In genomic region chr2:119745281-119745680, GRCm38 (mm10) we compare ENCODE assay signal across 9 mouse cellular contexts. TPM values are rescaled to one million over a fixed set of nuclear protein-coding genes. Genes with fewer than 3 reads are reported as not detected.
DNase-seq lines count a peak whose midpoint lies in the region; ATAC-seq and TF ChIP-seq lines count a peak whose summit lies in the region.
"Had no signal": no experiment of that assay in that cellular context is flagged by ENCODE, and none has a peak within 500 bp of the region (broad histone marks: within the 10 kb centered on the region; RNA-seq: fewer than 3 reads in every experiment).

No protein-coding gene starts in this region.

- peaks cover 3% of the 10 kb centered on the region; the same call in 1 of the 2 replicates for H3K79me2 ChIP-seq in MEL (ENCODE audit: control insufficient read depth, insufficient read depth, low read length, poor library complexity)

- H3K4me1 ChIP-seq in hindbrain, postnatal 0 days (ENCODE audit: insufficient read depth, low read length), result no peaks in the 10 kb centered on the region; the same call in 1 of the 2 replicates
- H3K4me1 ChIP-seq in hindbrain, embryonic 16.5 days (ENCODE audit: control insufficient read depth, insufficient read depth, low read depth, low read length), result peaks cover 25% of the 10 kb centered on the region
- H3K4me1 ChIP-seq in MEL (ENCODE audit: control insufficient read depth in 1 of 2, insufficient read depth in 2 of 2, low read length in 2 of 2), result peaks cover 0 to 3% of the 10 kb centered on the region in 2 experiments; a peak in 1 of 4 replicates
- peaks cover 11% of the 10 kb centered on the region for H3K4me1 ChIP-seq in cortical plate, adult 2 months (ENCODE audit: control insufficient read depth, insufficient read depth, low read length)
- H3K4me1 ChIP-seq in lung, embryonic 15.5 days, result peaks cover 33% of the 10 kb centered on the region

- H3K9me3 ChIP-seq in hindbrain, postnatal 0 days (ENCODE audit: low read length), result no peaks in the 10 kb centered on the region
- no peaks in the 10 kb centered on the region for H3K9me3 ChIP-seq in hindbrain, embryonic 16.5 days (ENCODE audit: control insufficient read depth, low read length)
- H3K9me3 ChIP-seq in MEL (replicated peaks; ENCODE audit: insufficient read depth, low read length), result no peaks in the 10 kb centered on the region
- H3K9me3 ChIP-seq in lung, embryonic 15.5 days, result no peaks in the 10 kb centered on the region
- H3K9me3 ChIP-seq: limb, embryonic 12.5 days had no signal

- no peaks in the 10 kb centered on the region for H3K36me3 ChIP-seq in hindbrain, postnatal 0 days (ENCODE audit: insufficient read depth, low read length)
- H3K36me3 ChIP-seq in hindbrain, embryonic 16.5 days (ENCODE audit: control insufficient read depth, insufficient read depth, low read length), result no peaks in the 10 kb centered on the region
- no peaks in the 10 kb centered on the region; a peak in 1 of 4 replicates for H3K36me3 ChIP-seq in MEL (ENCODE audit: control insufficient read depth in 1 of 2, insufficient read depth in 2 of 2, low read length in 2 of 2)
- H3K36me3 ChIP-seq in lung, embryonic 15.5 days, result no peaks in the 10 kb centered on the region
- H3K36me3 ChIP-seq: limb, embryonic 12.5 days had no signal

- no peak overlapping the region for H3K4me2 ChIP-seq in hindbrain, postnatal 0 days (ENCODE audit: low read depth, low read length)
- no peak overlapping the region for H3K4me2 ChIP-seq in hindbrain, embryonic 16.5 days (ENCODE audit: low read length)
- peak overlapping the region; percentile 99; the same call in 1 of the 2 replicates for H3K4me2 ChIP-seq in lung, embryonic 15.5 days

- TF ChIP-seq RAD21 in MEL (IDR thresholded peaks at IDR 0.05; ENCODE audit: low read depth, low read length), result peak; percentile 22

- TF ChIP-seq POLR2A in MEL (IDR thresholded peaks at IDR 0.05; ENCODE audit: control insufficient read depth in 1 of 2, insufficient read depth in 1 of 2, low read depth in 1 of 2, low read length in 2 of 2, poor library complexity in 1 of 2), result no peak
- no peak for TF ChIP-seq POLR2A in cortical plate, adult 2 months (IDR thresholded peaks at IDR 0.05; ENCODE audit: extremely low read depth, insufficient read depth, low read length)

- peak; percentile 42 for DNase-seq in hindbrain, postnatal 0 days (ENCODE audit: low spot score)
- peak; percentile 50 for DNase-seq in MEL (ENCODE audit: low read depth, low spot score)
- no peak for DNase-seq in left cerebral cortex, postnatal 25 days (ENCODE audit: low spot score in 2 of 2)
- DNase-seq in frontal cortex, postnatal 36 days (ENCODE audit: low spot score in 2 of 2), result no peak

- H3K9ac ChIP-seq in hindbrain, postnatal 0 days (replicated peaks; ENCODE audit: low read length), result no peak overlapping the region
- H3K9ac ChIP-seq in hindbrain, embryonic 16.5 days (ENCODE audit: low read depth, low read length), result no peak overlapping the region
- no peak overlapping the region for H3K9ac ChIP-seq in MEL (ENCODE audit: control insufficient read depth, low read depth, low read length, poor library complexity, severe bottlenecking)
- H3K9ac ChIP-seq in lung, embryonic 15.5 days, result no peak overlapping the region

- peak; percentile 60 for TF ChIP-seq CTCF in hindbrain, postnatal 0 days (IDR thresholded peaks at IDR 0.05; ENCODE audit: low read depth)
- TF ChIP-seq CTCF in MEL (IDR thresholded peaks at IDR 0.05 in 2 of 3, conservative IDR thresholded peaks at IDR 0.05 in 1 of 3; ENCODE audit: control insufficient read depth in 1 of 3, insufficient read depth in 1 of 3, low read depth in 2 of 3, low read length in 3 of 3, poor library complexity in 1 of 3, severe bottlenecking in 1 of 3), result peak in 2 of 3 experiments; percentile 31 to 55; a peak in 4 of 6 replicates
- peak; percentile 45 for TF ChIP-seq CTCF in cortical plate, adult 2 months (IDR thresholded peaks at IDR 0.05; ENCODE audit: extremely low read depth, insufficient read depth, low read length)

- H3K27ac ChIP-seq in hindbrain, postnatal 0 days, result no peak overlapping the region
- H3K27ac ChIP-seq in hindbrain, embryonic 16.5 days (ENCODE audit: low read depth, low read length), result no peak overlapping the region
- H3K27ac ChIP-seq in MEL (ENCODE audit: control insufficient read depth, low read depth, low read length), result no peak overlapping the region
- no peak overlapping the region for H3K27ac ChIP-seq in cortical plate, adult 2 months (ENCODE audit: insufficient read depth, low read length)
- no peak overlapping the region for H3K27ac ChIP-seq in lung, embryonic 15.5 days
- H3K27ac ChIP-seq: limb, embryonic 12.5 days had no signal

- H3K4me3 ChIP-seq in hindbrain, postnatal 0 days (ENCODE audit: low read length), result no peak overlapping the region
- no peak overlapping the region for H3K4me3 ChIP-seq in hindbrain, embryonic 16.5 days (ENCODE audit: low read length)
- no peak overlapping the region for H3K4me3 ChIP-seq in MEL (ENCODE audit: control insufficient read depth in 1 of 2, insufficient read depth in 1 of 2, low read depth in 2 of 2, low read length in 2 of 2)
- H3K4me3 ChIP-seq in cortical plate, adult 2 months (ENCODE audit: insufficient read depth, low read length), result peak overlapping the region; percentile 93; the same call in 1 of the 2 replicates
- H3K4me3 ChIP-seq in lung, embryonic 15.5 days, result no peak overlapping the region

- H3K27me3 ChIP-seq in hindbrain, postnatal 0 days (ENCODE audit: insufficient read depth, low read length), result peaks cover 14% of the 10 kb centered on the region
- H3K27me3 ChIP-seq in hindbrain, embryonic 16.5 days (replicated peaks; ENCODE audit: control insufficient read depth, insufficient read depth, low read length), result peaks cover 48% of the 10 kb centered on the region
- H3K27me3 ChIP-seq in MEL (ENCODE audit: control insufficient read depth in 1 of 2, insufficient read depth in 2 of 2, low read length in 2 of 2), result no peaks in the 10 kb centered on the region
- H3K27me3 ChIP-seq in lung, embryonic 15.5 days, result peaks cover 43% of the 10 kb centered on the region

- intact Hi-C loops in left cerebral cortex, postnatal 25 days (cut with DNase I), result no loop called here

- no peak for ATAC-seq in hindbrain, postnatal 0 days
- ATAC-seq in hindbrain, embryonic 16.5 days, result no peak
- no peak for ATAC-seq in lung, embryonic 15.5 days (ENCODE audit: borderline replicate concordance, extremely low read depth, low FRiP score, low TSS enrichment)
- no peak for ATAC-seq in frontal cortex, adult (ENCODE audit: low TSS enrichment)

- WGBS in hindbrain, postnatal 0 days, result 12% methylated on average over 1 of the region's 1 CpGs
- WGBS in hindbrain, embryonic 16.5 days, result 0% methylated on average over 1 of the region's 1 CpGs
- WGBS in lung, embryonic 15.5 days, result 13% methylated on average over 1 of the region's 1 CpGs

- no peak for TF ChIP-seq EP300 in MEL (IDR thresholded peaks at IDR 0.05; ENCODE audit: low read depth in 1 of 2, low read length in 2 of 2)

TF ChIP-seq in MEL, 35 proteins besides CTCF, POLR2A, EP300 and RAD21 (continues in another document):
- no peak for TF ChIP-seq MXI1 (IDR thresholded peaks at IDR 0.05; ENCODE audit: low read depth, low read length)

RNA-seq across cellular contexts. Expression of gene Itpka, which starts 3.1 kb away (rescaled TPM):
- total RNA-seq in hindbrain, postnatal 0 days (2014; rRNA removed), result 5.8 and 8.5 TPM in 2 replicates
- 3.3 and 3.5 TPM in 2 replicates for polyA plus RNA-seq in hindbrain, postnatal 0 days (2015; fragmentation: Nextera tagmentation; extraction: Ambion mirVana)
- polyA plus RNA-seq in hindbrain, embryonic 16.5 days (2015; fragmentation: Nextera tagmentation; extraction: Ambion mirVana), result 0.14 and 0.54 TPM in 2 replicates
- total RNA-seq in MEL (2012; rRNA removed), result 1.8 and 2.1 TPM in 2 replicates
- 1 to 10 TPM in 1 of 2 experiments, not detected in 1; 3.1 TPM for polyA plus RNA-seq in MEL (2012; ENCODE audit: insufficient read depth in 1 of 2, insufficient read length in 2 of 2, low read depth in 1 of 2, low replicate concordance in 2 of 2, missing spikeins in 1 of 2)
- polyA plus RNA-seq in cortical plate, adult 2 months (2012; rRNA removed), result 251 and 279 TPM in 2 replicates
- polyA plus RNA-seq in lung, embryonic 15.5 days (2015; fragmentation: Nextera tagmentation; extraction: Ambion mirVana), result 1.6 and 2.4 TPM in 2 replicates
- total RNA-seq in left cerebral cortex, postnatal 25 days (2021), result 100 to 1,000 TPM; 188 to 208 TPM

RNA-seq across cellular contexts. Expression of gene Ltk, which starts 14.9 kb away (rescaled TPM):
- total RNA-seq in hindbrain, postnatal 0 days (2014; rRNA removed), result 5.8 and 8.5 TPM in 2 replicates
- polyA plus RNA-seq in hindbrain, postnatal 0 days (2015; fragmentation: Nextera tagmentation; extraction: Ambion mirVana), result 2.0 TPM in 2 replicates
- 1.6 and 1.7 TPM in 2 replicates for polyA plus RNA-seq in hindbrain, embryonic 16.5 days (2015; fragmentation: Nextera tagmentation; extraction: Ambion mirVana)
- total RNA-seq in MEL (2012; rRNA removed), result 0.23 and 0.33 TPM in 2 replicates
- 1 to 10 TPM in 1 of 2 experiments, not detected in 1; 2.5 TPM for polyA plus RNA-seq in MEL (2012; ENCODE audit: insufficient read depth in 1 of 2, insufficient read length in 2 of 2, low read depth in 1 of 2, low replicate concordance in 2 of 2, missing spikeins in 1 of 2)
- polyA plus RNA-seq in cortical plate, adult 2 months (2012; rRNA removed), result 63.2 and 74.8 TPM in 2 replicates
- 1.3 and 1.4 TPM in 2 replicates for polyA plus RNA-seq in lung, embryonic 15.5 days (2015; fragmentation: Nextera tagmentation; extraction: Ambion mirVana)
- 10 to 100 TPM; 18.9 to 20.6 TPM for total RNA-seq in left cerebral cortex, postnatal 25 days (2021)
- polyA plus RNA-seq: limb, embryonic 12.5 days had no signal

RNA-seq across cellular contexts. Expression of gene Rpap1, which starts 42.1 kb away (rescaled TPM):
- 19.6 and 22.5 TPM in 2 replicates for total RNA-seq in hindbrain, postnatal 0 days (2014; rRNA removed)
- polyA plus RNA-seq in hindbrain, postnatal 0 days (2015; fragmentation: Nextera tagmentation; extraction: Ambion mirVana), result 11.2 and 11.9 TPM in 2 replicates
- polyA plus RNA-seq in hindbrain, embryonic 16.5 days (2015; fragmentation: Nextera tagmentation; extraction: Ambion mirVana), result 16.5 and 19.4 TPM in 2 replicates
- total RNA-seq in MEL (2012; rRNA removed), result 12.9 and 13.6 TPM in 2 replicates
- 10 to 100 TPM in 1 of 2 experiments, not detected in 1; 26.8 TPM for polyA plus RNA-seq in MEL (2012; ENCODE audit: insufficient read depth in 1 of 2, insufficient read length in 2 of 2, low read depth in 1 of 2, low replicate concordance in 2 of 2, missing spikeins in 1 of 2)
- 14.6 and 15.4 TPM in 2 replicates for polyA plus RNA-seq in cortical plate, adult 2 months (2012; rRNA removed)
- 30.4 and 31.7 TPM in 2 replicates for polyA plus RNA-seq in lung, embryonic 15.5 days (2015; fragmentation: Nextera tagmentation; extraction: Ambion mirVana)
- total RNA-seq in left cerebral cortex, postnatal 25 days (2021), result 10 to 100 TPM; 17.7 to 20.2 TPM

RNA-seq across cellular contexts. Expression of gene Tyro3, which starts 52.3 kb away (rescaled TPM):
- 85.8 and 98.9 TPM in 2 replicates for total RNA-seq in hindbrain, postnatal 0 days (2014; rRNA removed)
- 26.5 and 26.6 TPM in 2 replicates for polyA plus RNA-seq in hindbrain, postnatal 0 days (2015; fragmentation: Nextera tagmentation; extraction: Ambion mirVana)
- polyA plus RNA-seq in hindbrain, embryonic 16.5 days (2015; fragmentation: Nextera tagmentation; extraction: Ambion mirVana), result 28.5 and 30.0 TPM in 2 replicates
- 11.0 and 11.2 TPM in 2 replicates for total RNA-seq in MEL (2012; rRNA removed)
- polyA plus RNA-seq in MEL (2012; ENCODE audit: insufficient read depth in 1 of 2, insufficient read length in 2 of 2, low read depth in 1 of 2, low replicate concordance in 2 of 2, missing spikeins in 1 of 2), result 10 to 100 TPM in 1 of 2 experiments, not detected in 1; 15.2 TPM
- 164 and 169 TPM in 2 replicates for polyA plus RNA-seq in cortical plate, adult 2 months (2012; rRNA removed)
- polyA plus RNA-seq in lung, embryonic 15.5 days (2015; fragmentation: Nextera tagmentation; extraction: Ambion mirVana), result 21.4 and 21.6 TPM in 2 replicates
- total RNA-seq in left cerebral cortex, postnatal 25 days (2021), result 100 to 1,000 TPM; 177 to 182 TPM

Comparison
In these comparisons a context has a peak if more than half of its experiments do, and no peak if none do; other contexts are left out.
1. DNase-seq: peak in hindbrain, postnatal 0 days (single experiment) and MEL (single experiment); none in left cerebral cortex, postnatal 25 days (0 of 2) and frontal cortex, postnatal 36 days (0 of 2).
2. RNA of gene Itpka, which starts 3.1 kb away (polyA plus RNA-seq): 251 to 279 TPM in cortical plate, adult 2 months; 3.3 to 3.5 TPM in hindbrain, postnatal 0 days, 3.1 TPM in MEL, 1.6 to 2.4 TPM in lung, embryonic 15.5 days and 0.14 to 0.54 TPM in hindbrain, embryonic 16.5 days; every median in the first group is over 10 times any median in the second.
3. RNA of gene Ltk, which starts 14.9 kb away (polyA plus RNA-seq): 63.2 to 74.8 TPM in cortical plate, adult 2 months; 2.5 TPM in MEL, 2.0 TPM in hindbrain, postnatal 0 days, 1.6 to 1.7 TPM in hindbrain, embryonic 16.5 days and 1.3 to 1.4 TPM in lung, embryonic 15.5 days; every median in the first group is over 10 times any median in the second.
4. Peak in every context shown above with its lines, with median percentiles within 50 percentile points of each other: CTCF ChIP-seq.